Mouse (Mus musculus) cerebellum, adult 11-12 months (tissue): ENCODE measurements around the gene Gm9733.
"Not testable (repeated sequence)": the region's sequence is repeated elsewhere in the genome, so short reads cannot be mapped to it uniquely, and the experiment has no call there.

Experiments used
- DNase-seq: peaks from one replicate; pipeline ENCODE4 v3.0.0; 2022

Gene Gm9733

DNA sequence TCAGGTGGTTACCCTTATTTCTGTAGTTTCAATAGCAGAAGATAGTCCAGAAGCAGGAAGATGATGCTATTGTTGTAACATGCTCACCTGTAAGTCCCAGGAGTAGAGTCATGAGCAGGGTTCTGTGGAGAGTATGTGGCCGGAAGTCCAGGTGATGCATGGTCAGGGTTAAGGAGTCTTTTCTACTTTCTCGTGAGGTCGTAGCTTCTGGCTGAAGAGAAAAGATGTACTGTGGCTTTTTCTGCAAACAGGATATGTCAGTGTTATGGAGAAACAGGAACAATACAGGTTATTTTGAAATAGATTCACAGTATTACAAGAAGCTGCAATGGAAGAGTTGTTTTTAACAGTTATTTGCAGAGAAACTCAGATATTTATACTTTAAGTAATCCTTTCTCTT is at the start of gene Gm9733:
Gene Gm9733, minus strand, starts transcription at position 240 of the 400 bp plus-strand sequence.
- DNase-seq, result no peak

- not testable (repeated sequence) for DNase-seq
Observed at GRCm38 (mm10) chr3:15355690-15356089, 23.6 kb upstream of the Gm9733 start.

GRCm38 (mm10) chr3:15350318-15350717 is 18.2 kb upstream of the Gm9733 start:
- not testable (repeated sequence) for DNase-seq

DNA sequence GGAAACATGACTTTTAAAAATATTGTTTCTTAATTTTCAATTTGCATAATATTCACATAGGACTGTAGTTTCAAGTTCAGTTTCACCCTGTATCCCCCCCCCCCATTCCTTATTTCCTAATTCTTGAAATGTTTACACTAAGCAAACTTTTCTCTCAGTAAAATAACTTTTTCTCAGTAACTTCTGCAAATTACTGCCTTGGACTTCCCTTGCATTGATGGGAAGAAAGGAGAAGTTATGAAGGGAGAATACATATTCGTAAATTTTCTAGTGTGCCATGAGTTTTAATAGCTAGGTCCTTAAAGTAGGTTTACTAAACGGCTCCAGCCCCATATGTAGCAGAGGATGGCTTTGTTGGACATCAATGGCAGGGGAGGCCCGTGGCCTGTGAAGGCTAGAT is 13.5 kb upstream of the Gm9733 start:
- DNase-seq, result not testable (repeated sequence)

DNA sequence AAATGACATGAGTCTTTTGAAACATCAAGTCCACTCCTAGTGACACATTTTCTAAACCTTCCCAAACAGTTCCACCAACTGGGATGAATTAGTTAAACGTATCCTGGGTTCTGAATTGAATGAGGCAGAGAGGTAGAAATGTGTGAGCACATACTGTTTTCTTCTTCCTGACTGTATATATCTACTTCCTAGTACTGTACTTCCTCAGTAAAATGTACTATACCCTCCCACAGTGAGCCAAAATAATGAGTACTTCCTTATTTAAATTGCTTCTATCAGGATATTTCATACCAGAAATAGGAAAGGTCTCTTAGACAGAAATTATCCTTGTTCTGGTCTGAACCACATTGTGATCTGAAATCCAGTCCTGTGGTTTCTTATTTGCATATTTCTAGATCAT is 8.2 kb upstream of the Gm9733 start:
- no peak for DNase-seq

DNA sequence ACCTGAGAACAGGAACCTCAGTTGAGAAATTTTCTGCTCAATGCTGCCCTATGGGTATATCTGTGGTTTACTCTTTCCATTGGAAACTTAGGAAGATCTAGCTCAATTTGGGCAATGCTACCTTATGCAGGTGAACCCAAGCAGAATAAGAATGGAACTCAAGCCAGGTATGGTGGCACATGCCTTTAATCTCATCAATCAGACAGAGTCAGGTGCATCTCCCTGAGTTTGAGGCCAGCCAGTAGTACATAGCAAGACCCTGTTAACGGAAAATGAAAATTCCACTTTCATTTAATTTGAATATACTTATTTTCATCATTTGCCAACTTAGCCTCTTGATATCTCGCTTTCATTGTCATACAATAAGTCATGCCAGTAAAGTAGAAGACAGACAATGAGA is 2.1 kb upstream of the Gm9733 start:
- DNase-seq, result no peak

GRCm38 (mm10) chr3:15331545-15331944 is 557 bp downstream of the Gm9733 start:
- no peak for DNase-seq

DNA sequence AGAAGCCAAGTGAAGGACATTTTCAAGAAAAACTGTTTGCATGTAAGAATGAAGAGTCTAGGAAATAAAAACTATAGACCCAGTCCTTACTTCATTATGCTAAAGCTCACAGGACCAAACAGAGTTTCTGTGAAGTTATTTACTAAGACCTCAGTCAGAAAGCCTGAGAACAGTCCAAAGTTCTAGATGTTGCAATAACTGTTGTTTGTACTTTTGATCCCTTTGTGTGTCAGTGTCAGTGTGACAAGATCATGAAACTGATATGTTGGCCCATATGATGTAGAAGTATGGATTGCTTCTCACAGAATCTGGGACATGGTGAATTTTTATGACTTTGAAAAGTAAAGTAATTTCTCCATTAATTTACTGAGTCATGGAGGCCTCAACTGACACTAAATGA is 2.6 kb downstream of the Gm9733 start:
- no peak for DNase-seq

GRCm38 (mm10) chr3:15284424-15285328 is 47.4 kb downstream of the Gm9733 start:
- DNase-seq, result no peak

DNA sequence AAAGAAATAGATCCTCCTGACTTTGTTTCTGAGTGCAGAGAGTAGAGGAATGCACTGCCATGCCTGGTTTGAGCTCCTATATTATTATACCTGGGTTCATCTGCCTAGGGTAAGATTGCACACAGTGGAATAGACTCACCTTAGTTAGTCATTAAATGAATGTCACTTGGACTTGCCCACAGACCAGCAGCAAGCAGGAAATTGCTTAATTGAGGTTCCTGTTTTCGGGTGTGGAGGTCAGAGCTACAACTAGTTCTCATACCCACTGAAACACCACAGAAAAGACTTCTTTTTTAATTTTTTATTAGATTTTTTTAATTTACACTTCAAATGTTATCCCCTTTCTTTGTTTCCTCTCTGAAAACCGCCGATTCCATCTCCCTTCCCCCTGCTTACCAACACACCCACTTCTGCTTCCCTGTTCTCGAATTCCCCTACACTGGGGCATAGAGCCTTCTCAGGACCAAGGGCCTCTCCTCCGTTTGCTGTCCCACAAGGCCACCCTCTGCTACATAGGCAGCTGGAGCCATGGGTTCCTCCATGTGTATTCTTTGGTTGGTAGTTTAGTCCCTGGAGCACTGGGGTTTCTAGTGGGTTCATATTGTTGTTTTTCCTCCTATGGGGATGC is 56.1 kb downstream of the Gm9733 start:
- no peak for DNase-seq

DNA sequence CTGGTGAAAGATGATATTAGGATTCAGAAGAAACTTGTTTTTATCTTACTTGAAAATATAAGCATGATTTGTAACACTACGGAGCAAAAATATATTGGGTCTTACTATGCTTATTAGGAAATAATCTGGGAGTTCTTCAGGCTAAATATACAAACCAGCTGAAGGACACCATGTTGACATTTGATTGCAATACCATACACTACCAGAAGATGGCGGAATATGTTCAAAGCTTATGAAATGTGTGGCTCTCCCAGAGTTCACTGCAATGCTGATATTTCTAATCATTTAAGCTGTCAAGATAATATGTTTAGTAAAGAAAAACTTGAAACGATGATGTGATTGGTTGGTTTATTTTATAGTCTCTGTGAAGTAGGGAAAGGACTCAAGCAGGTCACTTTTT is 67.7 kb downstream of the Gm9733 start:
- no peak for DNase-seq

GRCm38 (mm10) chr3:15255726-15256125 is 76.4 kb downstream of the Gm9733 start:
- DNase-seq, result no peak
